Mouse (Mus musculus) heart, embryonic 16.5 days (tissue): ENCODE measurements around the gene Fbxl13. TPM values are rescaled to one million over a fixed set of nuclear protein-coding genes. Genes with fewer than 3 reads are reported as not detected.

ENCODE experiments used
- ATAC-seq: fragments of 200-750 bp; cut with Nextera tagmentation; replicated peaks from 2 replicates; pipeline ENCODE4 v1.8.0; 2017; ENCODE audit warnings: moderate number of reproducible peaks; ENCODE audit not compliant: insufficient read depth, low FRiP score; ENCODE audit errors: extremely low read depth
- H3K27ac ChIP-seq: fragments of 300-500 bp; sonication (generic); 2 replicates; pipeline ENCODE4 v1.5.1; 2014; ENCODE audit warnings: mild to moderate bottlenecking, low read length, control low read depth, moderate library complexity
- H3K27me3 ChIP-seq: fragments of 300-500 bp; sonication (generic); 2 replicates; pipeline ENCODE4 v1.6.1; 2014; ENCODE audit warnings: low read length, mixed read lengths; ENCODE audit not compliant: control insufficient read depth, insufficient read depth
- H3K36me3 ChIP-seq: fragments of 300-500 bp; sonication (generic); 2 replicates; pipeline ENCODE4 v1.6.1; 2014; ENCODE audit not compliant: control insufficient read depth, insufficient read depth
- H3K4me1 ChIP-seq: fragments of 300-500 bp; sonication (generic); 2 replicates; pipeline ENCODE4 v1.6.1; 2014; ENCODE audit warnings: low read length, mixed read lengths; ENCODE audit not compliant: control insufficient read depth, insufficient read depth
- H3K4me2 ChIP-seq: fragments of 300-500 bp; sonication (generic); 2 replicates; pipeline ENCODE4 v1.6.1; 2014; ENCODE audit warnings: low read depth, mild to moderate bottlenecking, control low read depth, low read length
- H3K4me3 ChIP-seq: fragments of 300-500 bp; sonication (generic); 2 replicates; pipeline ENCODE4 v1.5.1; 2014; ENCODE audit warnings: mild to moderate bottlenecking, control low read depth, low read length
- H3K9ac ChIP-seq: fragments of 300-500 bp; sonication (generic); 2 replicates; pipeline ENCODE4 v1.6.1; 2014; ENCODE audit warnings: low read length, control low read depth
- H3K9me3 ChIP-seq: fragments of 300-500 bp; sonication (generic); replicated peaks from 2 replicates; pipeline ENCODE4 v1.6.1; 2016; ENCODE audit warnings: low read length; ENCODE audit not compliant: control insufficient read depth
- WGBS: fragments of 180-500 bp; shearing (Covaris S2); extraction: QIAGEN DNeasy Blood & Tissue Kit; methylation state at CpG from one replicate; pipeline ENCODE4 v1.1.7; 2014; 5-methylcytosine and 5-hydroxymethylcytosine counted together
- polyA plus RNA-seq: library from polyadenylated mRNA; unstranded; fragments of >200 nt; fragmentation: Nextera tagmentation; extraction: Ambion mirVana; gene quantifications from 2 replicates; pipeline ENCODE4 v1.2.1, GENCODE M21; 2015

The Fbxl13 gene
- polyA plus RNA-seq, 1 experiment from 2014 or later: 0.30 TPM

DNA sequence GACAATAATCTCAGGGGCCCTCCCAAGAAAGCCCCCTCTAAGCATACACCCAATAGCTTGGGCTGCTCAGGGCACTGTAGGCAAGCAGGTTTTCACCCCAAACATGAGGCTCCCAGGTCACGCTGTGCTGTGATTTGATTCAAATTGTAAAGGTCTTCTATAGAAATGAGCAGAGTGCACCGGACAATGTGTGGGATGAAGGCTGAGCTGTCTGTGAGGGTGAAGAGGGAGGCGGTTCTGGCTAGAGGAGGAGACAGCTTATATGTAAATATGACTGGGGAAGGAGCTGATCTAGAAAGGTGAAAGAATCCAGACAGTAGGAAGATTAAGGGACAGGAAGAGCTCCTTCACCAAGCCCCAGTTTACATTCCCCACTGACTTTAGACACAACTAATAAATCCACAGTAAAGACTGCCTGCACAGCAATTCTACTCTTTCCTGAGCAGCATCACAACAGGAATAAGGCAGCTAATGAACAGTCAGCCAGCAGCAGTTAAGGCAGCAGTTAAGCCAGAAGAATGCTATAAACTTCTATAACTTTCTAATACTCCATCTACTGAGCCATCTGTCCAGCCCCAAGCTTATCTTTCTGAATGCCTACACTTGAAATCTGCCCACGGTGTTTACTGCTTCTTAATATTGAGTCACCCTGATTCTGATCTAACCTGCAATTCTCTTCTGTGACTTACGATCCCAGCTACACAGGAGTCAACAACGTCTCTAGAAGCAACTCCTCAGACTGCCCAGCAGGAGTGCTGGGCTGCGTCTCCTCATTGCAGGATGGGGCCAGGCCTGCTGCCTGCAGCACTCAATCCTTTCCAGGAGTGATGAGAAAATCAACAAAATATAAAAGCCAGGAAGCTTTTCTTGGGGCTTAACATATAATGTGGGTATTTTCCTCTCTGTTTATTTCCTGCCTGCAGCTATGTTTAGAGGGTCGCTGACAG, 22.0 kb upstream of the Fbxl13 start:
- no peak for ATAC-seq
- no peak overlapping the region for H3K9ac ChIP-seq
- H3K4me1 ChIP-seq: no peaks in the 10 kb centered on the region
- H3K4me2 ChIP-seq: no peak overlapping the region
- no peak overlapping the region for H3K27ac ChIP-seq
- H3K27me3 ChIP-seq: no peaks in the 10 kb centered on the region
- peaks cover 13% of the 10 kb centered on the region for H3K36me3 ChIP-seq
- H3K4me3 ChIP-seq: no peak overlapping the region
- H3K9me3 ChIP-seq: no peaks in the 10 kb centered on the region
- WGBS: 61% methylated on average over 8 of the region's 8 CpGs

DNA sequence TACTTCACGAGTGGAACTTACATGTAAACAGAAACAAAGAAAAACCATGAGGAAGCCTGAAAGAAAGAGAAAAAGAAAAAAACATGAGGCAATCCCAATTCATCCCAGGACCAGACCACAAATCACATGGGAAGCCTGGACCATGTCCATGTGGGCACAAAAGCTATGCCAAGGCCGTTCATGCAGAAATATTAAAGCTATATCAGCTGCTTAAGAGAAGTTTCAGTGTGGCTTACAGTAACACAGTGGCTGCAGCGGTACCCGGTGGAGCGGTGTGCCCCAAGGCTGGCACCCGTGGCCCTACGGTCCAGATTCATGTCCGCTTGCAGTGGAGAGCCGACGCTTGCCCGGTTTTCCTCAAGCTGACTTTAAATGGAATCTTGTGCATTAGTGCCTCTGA, 17.6 kb upstream of the Fbxl13 start:
- 94% methylated on average over 11 of the region's 11 CpGs for WGBS
- Histone ChIP-seq H3K9ac (no peak overlapping the region), H3K4me3 (no peak overlapping the region), H3K4me2 (no peak overlapping the region), H3K36me3 (peaks cover 23% of the 10 kb centered on the region), H3K27me3 (no peaks in the 10 kb centered on the region), H3K9me3 (no peaks in the 10 kb centered on the region), H3K27ac (no peak overlapping the region), H3K4me1 (peaks cover 4% of the 10 kb centered on the region)
- ATAC-seq: no peak

DNA sequence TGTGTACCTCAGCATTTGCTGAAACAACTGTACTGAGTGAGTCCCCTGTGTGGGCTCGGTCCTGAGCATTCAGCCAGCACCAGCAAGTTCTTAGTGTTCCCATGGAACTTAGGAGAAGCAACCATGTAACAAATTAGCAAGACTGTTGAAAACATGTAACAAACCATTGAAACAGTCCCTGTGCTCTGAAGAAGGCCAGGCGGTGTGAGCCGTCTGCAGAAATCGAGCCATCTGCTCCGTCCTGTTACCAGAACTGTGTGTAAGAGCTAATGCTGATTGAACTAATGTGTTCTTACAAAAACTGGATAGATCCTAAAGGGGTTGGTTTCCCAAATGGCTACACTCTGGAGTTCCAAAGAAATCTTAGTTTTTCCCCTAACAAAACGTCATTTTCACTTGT, 15.4 kb upstream of the Fbxl13 start:
- Histone ChIP-seq H3K27me3 (no peaks in the 10 kb centered on the region), H3K4me1 (peaks cover 4% of the 10 kb centered on the region), H3K4me3 (no peak overlapping the region), H3K4me2 (no peak overlapping the region), H3K36me3 (peaks cover 28% of the 10 kb centered on the region), H3K27ac (no peak overlapping the region), H3K9me3 (no peaks in the 10 kb centered on the region), H3K9ac (no peak overlapping the region)
- ATAC-seq: no peak
- 89% methylated on average over 6 of the region's 6 CpGs for WGBS

DNA sequence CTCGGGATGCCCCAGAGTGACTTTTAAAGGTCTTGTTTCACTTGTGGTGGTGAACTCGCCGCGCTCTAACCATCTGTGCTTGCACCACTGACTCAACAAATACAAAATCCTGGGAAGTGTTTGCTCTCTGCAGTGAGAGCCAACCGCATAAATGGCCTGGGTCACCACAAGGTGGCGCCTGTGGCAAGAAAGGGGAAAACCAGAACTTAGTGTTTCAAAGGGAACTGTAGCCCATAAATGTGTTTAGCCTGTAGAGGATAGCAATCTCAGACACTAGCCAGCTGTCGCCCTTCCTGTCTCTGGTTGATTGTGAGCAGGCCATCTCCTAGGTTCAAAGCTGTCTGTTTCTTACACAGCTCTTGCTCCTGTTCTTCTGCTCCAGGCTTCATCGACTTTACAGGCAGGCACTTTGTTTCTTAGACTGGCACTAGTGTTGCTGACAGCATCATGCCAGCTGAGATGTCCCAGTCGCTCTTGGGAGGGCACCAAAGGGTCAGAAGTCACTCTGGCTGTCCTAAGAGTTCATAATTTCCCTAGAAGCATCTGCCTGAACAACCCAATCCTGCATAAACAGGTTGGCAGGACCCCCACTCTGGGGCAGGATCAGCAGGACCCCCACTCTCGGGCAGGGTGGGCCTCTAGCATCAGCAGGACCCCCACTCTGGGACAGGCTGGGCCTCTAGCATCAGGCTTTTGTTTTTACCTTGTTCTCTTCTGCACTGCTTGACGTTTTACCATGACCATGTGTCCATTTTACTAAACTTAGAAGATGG, 13.4 kb upstream of the Fbxl13 start:
- no peak overlapping the region for H3K9ac ChIP-seq
- peaks cover 27% of the 10 kb centered on the region for H3K36me3 ChIP-seq
- H3K4me2 ChIP-seq: no peak overlapping the region
- H3K27me3 ChIP-seq: no peaks in the 10 kb centered on the region
- H3K27ac ChIP-seq: no peak overlapping the region
- no peak overlapping the region for H3K4me3 ChIP-seq
- ATAC-seq: 0 out of 2 replicates have a peak, but pooled peaks have one; percentile 49
- H3K9me3 ChIP-seq: no peaks in the 10 kb centered on the region
- WGBS: 44% methylated on average over 11 of the region's 11 CpGs
- H3K4me1 ChIP-seq: peaks cover 4% of the 10 kb centered on the region

DNA sequence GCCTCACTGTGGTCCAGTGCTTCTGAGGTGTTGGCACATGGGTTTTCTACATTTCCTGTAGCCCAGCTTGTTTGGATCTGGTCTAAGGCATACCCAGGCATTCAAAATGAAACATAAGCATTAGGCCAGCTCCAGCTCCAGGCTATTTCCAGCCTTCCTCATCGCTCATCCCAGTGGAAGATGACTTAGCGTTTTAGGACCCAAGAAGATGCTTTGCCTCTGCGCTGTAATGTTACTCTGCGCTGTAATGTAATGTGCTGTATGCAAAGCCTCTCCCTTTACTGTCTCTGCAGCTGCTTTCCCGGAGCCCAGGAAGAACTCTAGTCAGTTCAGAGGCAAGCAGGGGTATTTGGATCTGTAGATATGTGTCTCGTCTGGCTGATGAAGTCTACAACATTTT, 12.6 kb upstream of the Fbxl13 start:
- ATAC-seq: no peak
- Histone ChIP-seq H3K27me3 (no peaks in the 10 kb centered on the region), H3K9ac (no peak overlapping the region), H3K9me3 (no peaks in the 10 kb centered on the region), H3K4me1 (peaks cover 4% of the 10 kb centered on the region), H3K27ac (no peak overlapping the region), H3K4me2 (no peak overlapping the region), H3K4me3 (no peak overlapping the region), H3K36me3 (peaks cover 19% of the 10 kb centered on the region)
- WGBS: 88% methylated on average over 6 of the region's 6 CpGs

DNA sequence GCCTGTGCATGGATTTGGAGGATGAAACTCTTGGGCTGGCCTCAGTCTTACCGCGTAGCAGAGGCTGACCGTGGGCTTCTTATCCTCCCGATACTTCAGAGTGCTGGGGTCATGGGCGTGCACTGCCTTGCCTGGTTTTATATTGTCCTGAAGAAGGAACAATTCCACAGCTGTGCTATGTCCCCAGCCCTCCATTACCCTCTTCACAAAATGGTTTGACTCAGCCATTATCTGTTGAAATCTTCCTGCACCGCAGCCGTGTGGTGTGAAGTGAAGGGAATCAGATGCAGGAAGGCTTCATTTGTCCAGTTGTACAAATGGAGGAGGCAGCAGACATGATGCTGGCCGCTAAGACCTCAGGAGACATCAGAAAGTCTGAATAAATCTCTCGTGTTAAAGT, 11.5 kb upstream of the Fbxl13 start:
- Histone ChIP-seq H3K36me3 (peaks cover 21% of the 10 kb centered on the region), H3K27ac (no peak overlapping the region), H3K4me3 (no peak overlapping the region), H3K4me1 (peaks cover 4% of the 10 kb centered on the region), H3K9ac (no peak overlapping the region), H3K4me2 (no peak overlapping the region), H3K9me3 (no peaks in the 10 kb centered on the region), H3K27me3 (no peaks in the 10 kb centered on the region)
- WGBS: 85% methylated on average over 9 of the region's 9 CpGs
- ATAC-seq: no peak

DNA sequence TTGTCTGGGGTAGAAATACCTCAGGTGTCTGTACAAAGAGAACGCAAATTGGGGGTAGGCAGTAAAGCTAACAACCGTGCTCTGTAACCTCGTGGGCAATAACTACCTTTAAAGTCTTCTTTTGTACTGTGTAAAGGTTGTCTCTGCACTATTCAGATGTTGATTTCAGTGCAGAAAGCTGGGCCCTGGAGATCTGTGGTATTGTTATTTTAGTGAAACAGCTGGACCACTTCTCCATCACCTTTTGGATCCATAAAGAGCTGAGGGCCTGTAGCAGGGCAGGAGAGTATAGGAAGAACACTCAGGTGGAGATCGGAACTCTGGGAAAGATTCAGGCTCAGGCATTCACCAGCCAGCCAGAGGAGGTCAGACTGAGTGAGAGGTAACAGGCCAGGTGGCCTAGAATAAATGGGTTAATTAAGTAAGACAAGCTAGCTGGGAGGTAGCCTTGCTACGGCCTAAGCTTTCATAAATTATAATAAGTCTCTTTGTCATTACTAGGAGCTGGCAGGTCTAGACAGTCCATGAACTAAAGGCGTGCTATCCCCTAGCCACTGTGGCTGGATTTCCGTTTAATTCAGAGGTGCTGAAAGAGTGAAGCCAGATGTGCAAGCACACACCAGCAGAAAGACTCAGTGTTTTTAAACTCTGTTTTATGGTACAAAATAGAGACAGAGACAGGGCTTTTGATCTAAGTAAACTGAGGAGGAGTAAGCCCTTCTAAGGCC, 6.6 kb upstream of the Fbxl13 start:
- peak; percentile 69 for ATAC-seq
- WGBS: 69% methylated on average over 7 of the region's 7 CpGs
- H3K9me3 ChIP-seq: no peaks in the 10 kb centered on the region
- no peak overlapping the region for H3K4me3 ChIP-seq
- no peak overlapping the region for H3K9ac ChIP-seq
- H3K4me2 ChIP-seq: no peak overlapping the region
- peaks cover 2% of the 10 kb centered on the region for H3K4me1 ChIP-seq
- H3K27me3 ChIP-seq: no peaks in the 10 kb centered on the region
- H3K27ac ChIP-seq: no peak overlapping the region
- H3K36me3 ChIP-seq: peaks cover 38% of the 10 kb centered on the region

DNA sequence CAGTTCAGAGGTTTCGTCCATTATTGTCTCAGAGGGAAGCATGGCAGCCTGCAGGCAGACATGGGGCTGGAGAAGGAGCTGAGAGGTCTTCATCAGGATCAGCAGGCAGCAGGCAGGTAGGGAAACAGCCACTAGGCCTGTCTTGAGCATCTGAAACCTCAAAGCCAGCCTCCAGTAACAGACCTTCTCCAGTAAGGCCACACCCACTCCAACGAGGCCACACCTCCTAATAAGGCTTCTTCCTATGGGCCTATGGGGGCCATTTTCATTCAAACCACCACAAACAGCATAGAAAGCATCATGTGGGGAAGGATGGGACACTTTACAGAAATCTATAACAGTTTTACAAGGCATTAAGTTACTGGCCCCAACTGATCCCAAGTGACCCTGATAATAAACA, 5.3 kb upstream of the Fbxl13 start:
- no peaks in the 10 kb centered on the region for H3K27me3 ChIP-seq
- H3K4me3 ChIP-seq: no peak overlapping the region
- no peak for ATAC-seq
- 75% methylated on average over 2 of the region's 2 CpGs for WGBS
- H3K9ac ChIP-seq: no peak overlapping the region
- no peaks in the 10 kb centered on the region for H3K9me3 ChIP-seq
- peaks cover 9% of the 10 kb centered on the region for H3K4me1 ChIP-seq
- H3K36me3 ChIP-seq: peaks cover 34% of the 10 kb centered on the region
- H3K4me2 ChIP-seq: no peak overlapping the region
- no peak overlapping the region for H3K27ac ChIP-seq
